Mouse (Mus musculus) brain, embryonic 14.5 days (tissue): ENCODE data around the gene Cenpl.

Experiments
- CTCF ChIP-seq: fragments of 200-500 bp; IDR thresholded peaks from 2 replicates; pipeline ENCODE4 v1.5.1; 2012; ENCODE audit warnings: inconsistent platforms, mild to moderate bottlenecking, moderate library complexity, borderline replicate concordance; ENCODE audit not compliant: insufficient read depth, insufficient read length; ENCODE audit errors: extremely low read depth
- POLR2A ChIP-seq: fragments of 200-500 bp; IDR thresholded peaks from 2 replicates; pipeline ENCODE4 v1.6.1; 2012; ENCODE audit warnings: mild to moderate bottlenecking, inconsistent platforms, borderline replicate concordance; ENCODE audit not compliant: poor library complexity, insufficient read depth, insufficient read length, severe bottlenecking; ENCODE audit errors: extremely low read depth

DNA sequence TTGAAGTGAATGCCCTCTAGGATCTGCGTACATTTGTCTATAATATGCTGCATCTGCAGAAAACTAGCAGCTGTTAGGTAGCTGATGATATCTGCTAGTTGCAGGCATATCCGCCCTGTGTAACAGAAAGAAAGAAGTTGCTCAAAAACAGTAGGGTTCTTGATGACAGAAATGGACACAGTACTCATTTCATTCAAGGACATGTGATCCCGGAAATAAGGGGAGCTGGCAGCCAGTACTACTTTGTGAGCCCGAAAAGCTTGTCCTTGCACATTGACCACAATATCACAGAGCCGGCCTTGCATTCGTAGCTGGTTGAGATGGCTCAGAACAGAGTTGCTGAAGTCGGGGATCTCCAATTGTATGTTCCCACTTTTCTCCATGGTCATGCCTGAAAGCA is 38.2 kb upstream of the Cenpl start:
- TF ChIP-seq CTCF (no peak), POLR2A (no peak)
